Mouse (Mus musculus) intestine, embryonic 14.5 days (tissue): ENCODE measurements around the gene Ap3b1. TPM values are rescaled to one million over a fixed set of nuclear protein-coding genes. Genes with fewer than 3 reads are reported as not detected.

Experiments used
- ATAC-seq: fragments of 200-750 bp; cut with Nextera tagmentation; replicated peaks from 2 replicates; pipeline ENCODE4 v1.8.0; 2017; ENCODE audit warnings: low read depth, moderate number of reproducible peaks, moderate TSS enrichment, moderate library complexity; ENCODE audit not compliant: low FRiP score, low TSS enrichment
- DNase-seq: peaks from one replicate; pipeline ENCODE4 v3.0.0-alpha.2; 2018; ENCODE audit warnings: low spot score
- H3K27ac ChIP-seq: fragments of 300-500 bp; sonication (generic); 2 replicates; pipeline ENCODE4 v1.5.1; 2014; ENCODE audit warnings: low read depth, mild to moderate bottlenecking, control low read depth
- H3K27me3 ChIP-seq: fragments of 300-500 bp; sonication (generic); replicated peaks from 2 replicates; pipeline ENCODE4 v1.6.1; 2014; ENCODE audit warnings: low read length, control low read depth; ENCODE audit not compliant: control insufficient read depth, insufficient read depth
- H3K36me3 ChIP-seq: fragments of 300-500 bp; sonication (generic); 2 replicates; pipeline ENCODE4 v1.6.1; 2014; ENCODE audit warnings: low read length, control low read depth; ENCODE audit not compliant: control insufficient read depth, insufficient read depth
- H3K4me1 ChIP-seq: fragments of 300-500 bp; sonication (generic); replicated peaks from 2 replicates; pipeline ENCODE4 v1.6.1; 2014; ENCODE audit warnings: low read length, control low read depth, mixed read lengths; ENCODE audit not compliant: control insufficient read depth, insufficient read depth
- H3K4me2 ChIP-seq: fragments of 300-500 bp; sonication (generic); 2 replicates; pipeline ENCODE4 v1.6.1; 2014; ENCODE audit warnings: low read length
- H3K4me3 ChIP-seq: fragments of 300-500 bp; sonication (generic); 2 replicates; pipeline ENCODE4 v1.5.1; 2014; ENCODE audit warnings: low read depth, low read length, control low read depth, mixed read lengths
- H3K9ac ChIP-seq: fragments of 300-500 bp; sonication (generic); 2 replicates; pipeline ENCODE4 v1.6.1; 2014; ENCODE audit warnings: mild to moderate bottlenecking, low read length
- H3K9me3 ChIP-seq: fragments of 300-500 bp; sonication (generic); 2 replicates; pipeline ENCODE4 v1.6.1; 2016; ENCODE audit warnings: low read length, control low read depth; ENCODE audit not compliant: control insufficient read depth
- WGBS: fragments of 180-500 bp; shearing (Covaris S2); extraction: QIAGEN DNeasy Blood & Tissue Kit; methylation state at CpG from one replicate; pipeline ENCODE4 v1.1.7; 2014; 5-methylcytosine and 5-hydroxymethylcytosine counted together
- polyA plus RNA-seq: library from polyadenylated mRNA; unstranded; fragments of >200 nt; fragmentation: Nextera tagmentation; extraction: Ambion mirVana; gene quantifications from 2 replicates; pipeline ENCODE4 v1.2.1, GENCODE M21; 2014

Gene Ap3b1
- polyA plus RNA-seq, 1 experiment from 2014 or later, result 51.2 TPM

DNA sequence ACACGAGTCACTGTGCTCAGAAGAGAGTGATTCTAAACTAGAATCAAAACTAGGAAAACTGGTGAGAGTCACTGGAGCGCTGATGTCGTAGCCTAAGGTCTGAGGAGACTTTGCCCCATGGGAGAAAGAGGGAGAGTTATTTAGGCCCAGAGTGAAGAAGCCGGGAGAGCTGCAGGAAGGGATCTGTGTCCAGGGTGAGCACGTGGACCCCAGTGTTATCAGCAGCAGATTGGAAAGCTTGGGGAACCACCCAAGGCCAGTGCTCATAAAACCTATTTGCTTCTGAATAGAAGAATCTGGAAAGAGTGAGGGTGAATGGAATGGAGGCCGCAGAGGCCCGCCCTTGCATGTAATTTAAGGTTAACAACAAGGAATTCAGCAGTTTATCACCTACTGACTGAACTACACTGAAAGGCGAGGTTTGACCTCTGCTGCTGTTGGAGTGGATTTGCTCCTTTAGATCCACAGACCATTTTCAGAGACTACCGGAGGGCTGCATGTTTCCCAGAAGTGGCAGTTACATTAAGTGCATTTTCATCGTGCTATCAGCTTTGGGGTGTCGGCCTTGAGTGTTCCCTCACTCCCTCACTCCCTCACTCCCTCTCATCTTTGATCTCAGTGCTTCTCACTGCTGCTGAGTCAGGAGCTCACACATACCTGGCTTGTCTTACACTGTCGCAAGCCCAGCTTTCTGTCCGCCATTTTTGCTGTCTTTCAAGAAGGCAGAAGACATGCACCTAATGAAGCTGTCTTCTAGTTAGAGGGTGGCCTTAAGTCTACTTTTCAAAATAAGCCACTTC, 6.5 kb downstream of the Ap3b1 start:
- Histone ChIP-seq H3K27ac (peak overlapping the region; percentile 25; the same call in 1 of the 2 replicates), H3K36me3 (0 out of 2 replicates have a peak, but pooled peaks cover 5% of the 10 kb centered on the region), H3K4me1 (no peaks in the 10 kb centered on the region), H3K9ac (no peak overlapping the region), H3K4me2 (no peak overlapping the region), H3K27me3 (no peaks in the 10 kb centered on the region), H3K4me3 (no peak overlapping the region), H3K9me3 (no peaks in the 10 kb centered on the region)
- 68% methylated on average over 13 of the region's 13 CpGs for WGBS
- ATAC-seq (peak; percentile 88), DNase-seq (no peak)

- Histone ChIP-seq H3K4me2 (no peak overlapping the region), H3K9ac (no peak overlapping the region), H3K4me3 (no peak overlapping the region), H3K27ac (no peak overlapping the region), H3K4me1 (no peaks in the 10 kb centered on the region), H3K9me3 (no peaks in the 10 kb centered on the region), H3K27me3 (no peaks in the 10 kb centered on the region), H3K36me3 (0 out of 2 replicates have a peak, but pooled peaks cover 5% of the 10 kb centered on the region)
- ATAC-seq (no peak), DNase-seq (no peak)
- 91% methylated on average over 2 of the region's 2 CpGs for WGBS
Measured at GRCm38 (mm10) chr13:94367869-94368268, 9.1 kb downstream of the Ap3b1 start.

DNA sequence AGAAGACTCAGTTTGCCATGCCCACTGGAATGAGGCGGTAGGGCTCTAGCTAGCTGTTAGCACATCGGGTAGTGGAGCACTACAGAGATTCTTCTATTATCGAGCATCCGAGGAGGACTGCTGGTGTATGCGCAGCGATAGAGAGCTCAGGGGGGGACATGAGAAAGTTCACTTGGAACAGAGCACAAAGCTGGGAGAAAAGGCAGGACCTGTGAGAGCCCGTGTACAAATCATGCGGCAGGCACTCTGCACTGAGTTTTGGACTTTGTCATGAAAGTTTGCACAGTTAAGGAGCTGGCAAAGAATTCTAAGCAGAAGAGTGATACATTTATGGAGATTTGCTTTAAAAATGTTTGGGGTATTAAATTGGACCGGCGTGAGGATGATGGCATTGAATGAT, 11.8 kb downstream of the Ap3b1 start:
- no peak for ATAC-seq
- 94% methylated on average over 10 of the region's 10 CpGs for WGBS
- H3K27ac ChIP-seq, result no peak overlapping the region
- H3K9me3 ChIP-seq, result no peaks in the 10 kb centered on the region
- H3K27me3 ChIP-seq, result no peaks in the 10 kb centered on the region
- no peak overlapping the region for H3K4me2 ChIP-seq
- 0 out of 2 replicates have a peak, but pooled peaks cover 2% of the 10 kb centered on the region for H3K36me3 ChIP-seq
- H3K4me3 ChIP-seq, result no peak overlapping the region
- H3K9ac ChIP-seq, result no peak overlapping the region
- DNase-seq, result no peak
- no peaks in the 10 kb centered on the region for H3K4me1 ChIP-seq

DNA sequence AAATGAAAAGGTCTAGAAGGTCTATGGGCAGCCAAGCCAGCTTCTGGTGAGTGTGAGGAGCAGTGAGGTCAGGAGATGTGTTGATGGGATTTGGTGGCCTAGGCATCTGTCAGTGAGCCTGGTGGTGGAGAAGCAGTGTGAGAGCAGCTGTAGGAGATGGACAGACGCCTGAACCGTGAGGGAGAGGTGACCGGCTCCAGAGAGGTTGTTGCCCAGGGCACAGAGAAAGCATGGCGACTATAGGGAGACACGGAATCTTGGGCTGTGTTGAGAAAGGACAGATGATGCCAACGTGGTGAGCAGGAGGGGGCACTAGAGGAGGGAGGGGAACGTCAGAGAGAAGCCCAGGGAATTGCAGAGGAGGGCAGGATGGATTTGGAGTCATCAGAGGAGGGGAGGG, 13.3 kb downstream of the Ap3b1 start:
- Histone ChIP-seq H3K4me2 (no peak overlapping the region), H3K9me3 (no peaks in the 10 kb centered on the region), H3K9ac (no peak overlapping the region), H3K27ac (no peak overlapping the region), H3K4me3 (no peak overlapping the region), H3K4me1 (no peaks in the 10 kb centered on the region), H3K36me3 (0 out of 2 replicates have a peak, but pooled peaks cover 2% of the 10 kb centered on the region), H3K27me3 (no peaks in the 10 kb centered on the region)
- DNase-seq (no peak), ATAC-seq (no peak)
- WGBS, result 76% methylated on average over 7 of the region's 7 CpGs

DNA sequence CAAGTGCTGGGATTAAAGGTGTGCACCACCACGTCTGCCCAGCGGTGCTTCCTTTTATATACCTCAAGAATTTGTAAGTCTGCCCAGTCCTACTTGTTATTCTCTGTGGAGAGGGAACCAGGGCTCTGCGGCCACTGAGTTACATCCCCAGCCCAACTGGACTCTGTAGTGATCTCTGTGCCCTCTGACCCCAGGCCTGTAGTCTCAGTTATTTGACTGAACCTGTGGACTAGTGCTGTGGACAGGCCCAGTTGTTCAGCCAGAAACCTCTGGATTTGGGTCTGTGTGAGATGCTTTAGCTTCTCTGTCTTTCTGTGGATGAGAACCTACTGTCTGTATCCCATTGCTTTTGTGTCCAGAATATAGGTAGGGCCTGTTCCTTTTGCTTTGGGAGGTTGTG, 15.4 kb downstream of the Ap3b1 start:
- no peaks in the 10 kb centered on the region for H3K9me3 ChIP-seq
- DNase-seq (no peak), ATAC-seq (no peak)
- WGBS, result 97% methylated on average over 3 of the region's 3 CpGs
- H3K27me3 ChIP-seq, result no peaks in the 10 kb centered on the region
- H3K36me3 ChIP-seq, result no peaks in the 10 kb centered on the region
- H3K4me2 ChIP-seq, result no peak overlapping the region
- no peak overlapping the region for H3K4me3 ChIP-seq
- no peak overlapping the region for H3K27ac ChIP-seq
- H3K4me1 ChIP-seq, result no peaks in the 10 kb centered on the region
- no peak overlapping the region for H3K9ac ChIP-seq

DNA sequence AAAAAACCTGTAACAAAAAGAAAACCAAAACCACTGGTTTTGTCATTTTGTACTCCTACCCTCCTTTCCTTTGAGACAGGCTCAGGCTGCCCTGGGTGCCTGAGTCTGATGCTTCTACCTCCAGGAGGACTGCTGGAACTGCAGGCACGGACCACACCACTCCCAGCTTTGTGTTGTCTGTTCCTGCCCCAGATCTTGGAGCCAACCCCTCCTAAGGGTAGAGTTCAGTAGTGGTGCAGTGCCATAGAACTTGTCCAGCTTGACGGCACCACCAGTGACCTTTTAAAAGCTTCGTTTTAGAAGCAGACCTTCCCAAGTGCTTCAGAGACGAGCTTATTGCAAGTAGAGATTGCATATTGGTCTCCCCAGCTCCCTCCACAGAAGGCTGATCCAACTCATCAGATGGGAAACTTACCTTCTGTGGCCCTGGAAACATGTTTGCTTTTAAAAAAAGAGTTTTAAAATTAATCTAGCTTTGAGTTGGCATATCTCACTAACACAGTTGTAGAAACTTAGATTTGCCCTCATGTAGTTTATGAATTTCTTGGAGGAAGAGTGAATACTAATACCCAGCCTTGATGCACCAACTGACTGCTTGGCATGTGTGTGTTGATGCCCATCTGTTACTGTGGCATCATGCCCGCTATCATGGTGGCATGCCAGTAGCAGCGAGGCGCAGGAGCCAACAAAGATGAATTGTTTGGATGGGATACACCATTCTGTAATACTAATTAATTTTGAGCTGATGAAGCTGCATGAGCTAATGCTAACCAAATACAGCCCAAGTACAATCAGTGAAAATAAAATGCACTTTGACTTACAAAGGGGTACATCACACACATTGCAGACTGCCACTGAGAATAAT, 17.0 kb downstream of the Ap3b1 start:
- Histone ChIP-seq H3K4me1 (no peaks in the 10 kb centered on the region), H3K9me3 (no peaks in the 10 kb centered on the region)
- WGBS, result 89% methylated on average over 7 of the region's 7 CpGs

GRCm38 (mm10) chr13:94379006-94379405, 20.2 kb downstream of the Ap3b1 start:
- no peak for DNase-seq
- WGBS, result 95% methylated on average over 4 of the region's 4 CpGs
- ATAC-seq, result no peak
- H3K27me3 ChIP-seq, result no peaks in the 10 kb centered on the region
- no peak overlapping the region for H3K4me2 ChIP-seq
- H3K9me3 ChIP-seq, result no peaks in the 10 kb centered on the region
- peaks cover 6% of the 10 kb centered on the region; the same call in 1 of the 2 replicates for H3K4me1 ChIP-seq
- no peak overlapping the region for H3K27ac ChIP-seq
- H3K36me3 ChIP-seq, result no peaks in the 10 kb centered on the region
- no peak overlapping the region for H3K4me3 ChIP-seq
- no peak overlapping the region for H3K9ac ChIP-seq

More for the DNA sequence above, 17.0 kb downstream of the Ap3b1 start:
- DNase-seq (no peak), ATAC-seq (no peak)
- no peak overlapping the region for H3K27ac ChIP-seq
- no peak overlapping the region for H3K9ac ChIP-seq
- no peak overlapping the region for H3K4me3 ChIP-seq
- H3K4me2 ChIP-seq, result no peak overlapping the region
- H3K36me3 ChIP-seq, result no peaks in the 10 kb centered on the region
- no peaks in the 10 kb centered on the region for H3K27me3 ChIP-seq

DNA sequence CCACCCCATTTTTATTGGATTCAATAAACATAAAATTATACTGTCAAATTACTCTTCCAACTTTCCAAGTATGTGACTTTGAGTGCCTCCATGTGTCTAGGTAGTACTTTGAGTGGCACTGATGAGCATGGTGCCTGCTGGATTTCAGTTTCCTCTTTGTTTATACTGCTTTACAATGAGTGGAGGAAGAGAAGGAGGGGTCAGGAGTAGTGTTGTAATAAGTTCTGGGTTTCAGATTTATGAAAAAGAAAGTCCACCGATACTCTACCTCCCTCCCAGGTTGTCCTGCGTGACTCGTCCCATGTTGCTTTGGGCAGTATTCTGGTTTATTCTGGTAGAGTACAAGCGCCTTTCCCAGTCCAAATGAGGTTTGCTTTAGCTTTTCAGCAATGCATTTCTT, 22.7 kb downstream of the Ap3b1 start:
- no peak for DNase-seq
- H3K4me2 ChIP-seq, result no peak overlapping the region
- H3K9ac ChIP-seq, result no peak overlapping the region
- no peaks in the 10 kb centered on the region for H3K9me3 ChIP-seq
- WGBS, result 42% methylated on average over 4 of the region's 4 CpGs
- H3K27ac ChIP-seq, result no peak overlapping the region
- no peaks in the 10 kb centered on the region for H3K36me3 ChIP-seq
- H3K4me3 ChIP-seq, result no peak overlapping the region
- H3K4me1 ChIP-seq, result peaks cover 6% of the 10 kb centered on the region; the same call in 1 of the 2 replicates
- ATAC-seq, result 0 out of 2 replicates have a peak, but pooled peaks have one; percentile 22
- H3K27me3 ChIP-seq, result no peaks in the 10 kb centered on the region
